ENCODE assay signal across 8 mouse cellular contexts in the genomic region with DNA sequence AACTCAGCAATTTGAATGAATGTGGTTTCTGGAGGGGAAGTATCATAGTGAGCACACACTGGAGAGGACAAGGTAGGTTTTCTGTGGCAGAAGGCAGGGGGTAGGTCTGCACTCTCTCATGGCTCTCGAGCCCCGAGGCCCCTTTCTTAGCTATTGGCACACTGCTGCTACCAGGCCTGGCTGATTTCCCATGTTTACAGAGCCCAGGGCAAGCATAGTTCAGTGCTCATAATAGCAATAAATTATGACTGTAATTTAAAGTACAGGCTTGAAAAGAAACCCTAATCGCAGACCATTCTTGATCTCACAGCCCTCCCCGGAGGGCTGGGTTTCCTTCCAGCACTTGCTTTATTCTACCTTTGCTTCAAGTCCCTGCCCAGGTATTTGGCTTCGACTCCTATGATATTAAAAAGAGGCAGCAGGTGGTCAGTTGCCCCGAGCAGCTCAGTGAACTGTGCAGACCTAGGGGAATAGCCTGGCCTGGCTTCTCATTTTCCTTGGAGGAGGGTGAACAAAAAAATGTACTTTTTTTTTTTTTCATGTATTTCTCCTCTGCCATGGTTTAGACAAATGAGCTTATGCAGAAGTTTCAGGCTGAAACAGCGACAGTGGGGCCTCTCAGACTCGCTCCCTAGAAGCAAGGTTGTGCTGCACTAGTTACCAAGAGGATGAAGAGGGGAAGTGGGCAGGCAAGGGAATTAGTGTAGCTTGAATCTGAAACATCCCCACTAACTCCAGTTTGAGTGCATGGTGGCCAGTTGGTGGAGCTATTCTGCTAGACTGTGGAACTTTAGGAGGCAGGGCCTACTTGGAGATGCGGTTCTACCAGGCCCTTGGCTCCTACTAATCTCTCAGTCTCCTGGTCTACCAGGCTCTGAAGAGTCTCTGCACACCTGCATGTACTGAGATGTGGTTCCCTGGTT.
DNase-seq lines count a peak whose midpoint lies in the region; ATAC-seq lines count a peak whose summit lies in the region.

No protein-coding gene starts in this region.

- no peaks in the 10 kb centered on the region for H3K4me1 ChIP-seq in midbrain, embryonic 11.5 days (ENCODE audit: control insufficient read depth, insufficient read depth, low read length)
- H3K4me1 ChIP-seq in midbrain, embryonic 14.5 days (ENCODE audit: control insufficient read depth, insufficient read depth, low read length) = peaks cover 15% of the 10 kb centered on the region; the same call in 1 of the 2 replicates
- H3K4me1 ChIP-seq in hindbrain, embryonic 15.5 days (replicated peaks) = peaks cover 20% of the 10 kb centered on the region
- peaks cover 20% of the 10 kb centered on the region for H3K4me1 ChIP-seq in lung, embryonic 16.5 days (replicated peaks; ENCODE audit: control insufficient read depth, insufficient read depth, low read length)

- H3K9ac ChIP-seq in midbrain, embryonic 11.5 days (ENCODE audit: low read length) = no peak overlapping the region
- H3K9ac ChIP-seq in midbrain, embryonic 14.5 days (replicated peaks; ENCODE audit: low read length) = no peak overlapping the region
- no peak overlapping the region for H3K9ac ChIP-seq in hindbrain, embryonic 15.5 days
- no peak overlapping the region for H3K9ac ChIP-seq in lung, embryonic 16.5 days (ENCODE audit: low read length)

- H3K27me3 ChIP-seq in midbrain, embryonic 11.5 days (ENCODE audit: control insufficient read depth, insufficient read depth, low read length) = no peaks in the 10 kb centered on the region
- no peaks in the 10 kb centered on the region for H3K27me3 ChIP-seq in midbrain, embryonic 14.5 days (ENCODE audit: control insufficient read depth, insufficient read depth, low read length)
- no peaks in the 10 kb centered on the region for H3K27me3 ChIP-seq in hindbrain, embryonic 15.5 days
- no peaks in the 10 kb centered on the region for H3K27me3 ChIP-seq in lung, embryonic 16.5 days (ENCODE audit: control insufficient read depth, insufficient read depth, low read depth, low read length)

- peak; percentile 22 for DNase-seq in adrenal gland, adult 2 months
- no peak for DNase-seq in adrenal gland, adult 18-20 months (ENCODE audit: low spot score in 2 of 2)
- peak; percentile 73 for DNase-seq in midbrain, embryonic 11.5 days (ENCODE audit: low spot score, missing footprints)
- no peak for DNase-seq in midbrain, embryonic 14.5 days
- DNase-seq in thymus, postnatal 25 days = peak; percentile 37
- DNase-seq in right cerebral cortex, postnatal 25 days = no peak

- WGBS in midbrain, embryonic 11.5 days = 73% methylated on average over 9 of the region's 9 CpGs
- 59% methylated on average over 9 of the region's 9 CpGs for WGBS in midbrain, embryonic 14.5 days
- 41% methylated on average over 9 of the region's 9 CpGs for WGBS in hindbrain, embryonic 15.5 days
- WGBS in lung, embryonic 16.5 days = 31% methylated on average over 9 of the region's 9 CpGs

- no peak overlapping the region for H3K4me2 ChIP-seq in midbrain, embryonic 11.5 days
- H3K4me2 ChIP-seq in midbrain, embryonic 14.5 days (ENCODE audit: low read length) = no peak overlapping the region
- H3K4me2 ChIP-seq in hindbrain, embryonic 15.5 days = no peak overlapping the region
- H3K4me2 ChIP-seq in lung, embryonic 16.5 days (ENCODE audit: low read depth, low read length) = no peak overlapping the region

- no peak overlapping the region for H3K27ac ChIP-seq in midbrain, embryonic 11.5 days (ENCODE audit: low read depth, low read length)
- H3K27ac ChIP-seq in midbrain, embryonic 14.5 days (replicated peaks; ENCODE audit: low read depth, low read length) = no peak overlapping the region
- H3K27ac ChIP-seq in hindbrain, embryonic 15.5 days (replicated peaks) = no peak overlapping the region
- peak overlapping the region; percentile 82 for H3K27ac ChIP-seq in lung, embryonic 16.5 days (ENCODE audit: low read length)

- no peaks in the 10 kb centered on the region for H3K36me3 ChIP-seq in midbrain, embryonic 11.5 days (ENCODE audit: control insufficient read depth, insufficient read depth, low read length)
- H3K36me3 ChIP-seq in midbrain, embryonic 14.5 days (ENCODE audit: control insufficient read depth, insufficient read depth, low read length) = no peaks in the 10 kb centered on the region
- H3K36me3 ChIP-seq in hindbrain, embryonic 15.5 days = no peaks in the 10 kb centered on the region
- no peaks in the 10 kb centered on the region for H3K36me3 ChIP-seq in lung, embryonic 16.5 days (ENCODE audit: control insufficient read depth, insufficient read depth, low read length)

- no peak for ATAC-seq in midbrain, embryonic 11.5 days (ENCODE audit: low FRiP score)
- no peak for ATAC-seq in midbrain, embryonic 14.5 days (ENCODE audit: low FRiP score, low TSS enrichment)
- ATAC-seq in hindbrain, embryonic 15.5 days (ENCODE audit: low FRiP score, low read depth) = peak; percentile 63; the same call in 1 of the 2 replicates
- ATAC-seq in lung, embryonic 16.5 days (ENCODE audit: low read depth) = peak; percentile 85

- no peak overlapping the region for H3K4me3 ChIP-seq in midbrain, embryonic 11.5 days (ENCODE audit: low read depth, low read length)
- H3K4me3 ChIP-seq in midbrain, embryonic 14.5 days (replicated peaks; ENCODE audit: low read depth, low read length) = no peak overlapping the region
- no peak overlapping the region for H3K4me3 ChIP-seq in hindbrain, embryonic 15.5 days
- H3K4me3 ChIP-seq in lung, embryonic 16.5 days (ENCODE audit: low read length) = no peak overlapping the region

- no peaks in the 10 kb centered on the region for H3K9me3 ChIP-seq in midbrain, embryonic 11.5 days (ENCODE audit: control insufficient read depth, low read length)
- no peaks in the 10 kb centered on the region for H3K9me3 ChIP-seq in midbrain, embryonic 14.5 days (ENCODE audit: control insufficient read depth, low read length)
- no peaks in the 10 kb centered on the region for H3K9me3 ChIP-seq in hindbrain, embryonic 15.5 days
- H3K9me3 ChIP-seq in lung, embryonic 16.5 days (ENCODE audit: control insufficient read depth, low read length) = no peaks in the 10 kb centered on the region

Comparison
In these comparisons a context has a peak if more than half of its experiments do, and no peak if none do; other contexts are left out.
1. DNase-seq: peak in adrenal gland, adult 2 months (single experiment), midbrain, embryonic 11.5 days (single experiment) and thymus, postnatal 25 days (single experiment); none in adrenal gland, adult 18-20 months (0 of 2), midbrain, embryonic 14.5 days (single experiment) and right cerebral cortex, postnatal 25 days (single experiment).
2. ATAC-seq: peak in hindbrain, embryonic 15.5 days (single experiment) and lung, embryonic 16.5 days (single experiment); none in midbrain, embryonic 11.5 days (single experiment) and midbrain, embryonic 14.5 days (single experiment).